24 mouse cellular contexts compared by ENCODE assay signal in the genomic region with DNA sequence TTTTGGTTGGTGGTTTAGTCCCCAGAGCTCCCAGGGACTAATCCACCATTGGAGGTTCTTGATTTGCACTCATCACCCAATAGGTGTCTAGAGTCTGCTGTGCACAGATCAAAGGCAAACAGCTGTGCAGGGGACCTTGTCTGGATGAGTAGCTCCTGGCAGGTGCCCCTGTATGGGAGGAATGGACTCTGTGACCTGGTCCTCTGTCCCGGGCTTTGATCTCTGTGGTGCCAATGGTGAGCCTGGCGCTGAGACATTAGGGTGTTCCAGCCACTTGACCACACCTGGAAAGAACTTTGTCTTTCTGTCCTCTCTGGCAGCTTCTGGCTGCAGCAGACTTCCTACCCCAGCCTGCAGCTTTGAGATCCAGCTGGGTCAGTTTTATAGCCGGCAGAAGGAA.
DNase-seq lines count a peak whose midpoint lies in the region; ATAC-seq and TF ChIP-seq lines count a peak whose summit lies in the region.
"Had no signal": no experiment of that assay in that cellular context is flagged by ENCODE, and none has a peak within 500 bp of the region (broad histone marks: within the 10 kb centered on the region; RNA-seq: fewer than 3 reads in every experiment).

No protein-coding gene starts in this region.

- H3K27me3 ChIP-seq in kidney, embryonic 15.5 days = peaks cover 11% of the 10 kb centered on the region
- H3K27me3 ChIP-seq in kidney, embryonic 16.5 days (ENCODE audit: insufficient read depth, low read length) = no peaks in the 10 kb centered on the region; the same call in 1 of the 2 replicates
- H3K27me3 ChIP-seq in kidney, embryonic 14.5 days (ENCODE audit: control insufficient read depth, insufficient read depth, low read length) = no peaks in the 10 kb centered on the region
- H3K27me3 ChIP-seq in liver, adult 2 months (ENCODE audit: control insufficient read depth, insufficient read depth, low read length) = no peaks in the 10 kb centered on the region
- no peaks in the 10 kb centered on the region for H3K27me3 ChIP-seq in liver, embryonic 11.5 days (replicated peaks; ENCODE audit: control insufficient read depth, insufficient read depth, low read length)
- H3K27me3 ChIP-seq: embryonic facial prominence, embryonic 13.5 days; embryonic facial prominence, embryonic 15.5 days; forebrain, embryonic 12.5 days had no signal

- H3K79me2 ChIP-seq in liver, adult 2 months (ENCODE audit: control insufficient read depth, insufficient read depth, low read length) = no peaks in the 10 kb centered on the region

- no peaks in the 10 kb centered on the region for H3K36me3 ChIP-seq in kidney, embryonic 15.5 days
- H3K36me3 ChIP-seq in kidney, embryonic 16.5 days (ENCODE audit: insufficient read depth, low read length) = no peaks in the 10 kb centered on the region
- no peaks in the 10 kb centered on the region for H3K36me3 ChIP-seq in kidney, embryonic 14.5 days (ENCODE audit: control insufficient read depth, insufficient read depth, low read length)
- no peaks in the 10 kb centered on the region for H3K36me3 ChIP-seq in liver, adult 2 months (ENCODE audit: control insufficient read depth, insufficient read depth, low read length)
- no peaks in the 10 kb centered on the region for H3K36me3 ChIP-seq in liver, embryonic 11.5 days (ENCODE audit: control insufficient read depth, insufficient read depth, low read length)
- H3K36me3 ChIP-seq: embryonic facial prominence, embryonic 13.5 days; embryonic facial prominence, embryonic 15.5 days; forebrain, embryonic 10.5 days; forebrain, embryonic 12.5 days had no signal

- no peak for TF ChIP-seq CTCF in liver, adult 2 months (IDR thresholded peaks at IDR 0.05; ENCODE audit: low read depth, low read length)

- no peak overlapping the region for H3K4me2 ChIP-seq in kidney, embryonic 15.5 days
- H3K4me2 ChIP-seq in kidney, embryonic 16.5 days (replicated peaks; ENCODE audit: low read depth, low read length) = no peak overlapping the region
- H3K4me2 ChIP-seq in kidney, embryonic 14.5 days (replicated peaks; ENCODE audit: low read depth, low read length) = no peak overlapping the region
- H3K4me2 ChIP-seq in liver, embryonic 11.5 days = no peak overlapping the region
- H3K4me2 ChIP-seq: embryonic facial prominence, embryonic 13.5 days; embryonic facial prominence, embryonic 15.5 days; forebrain, embryonic 12.5 days had no signal

- DNase-seq in kidney, adult 18-20 months = peak; percentile 20
- DNase-seq in kidney, adult 8-10 months = peak; percentile 35 to 52
- peak; percentile 54 to 65 for DNase-seq in kidney, postnatal 36 days
- DNase-seq in liver, adult 2 months (ENCODE audit: extremely low read depth, low read depth, low spot score) = peak; percentile 79
- DNase-seq in liver, embryonic 11.5 days (ENCODE audit: low spot score) = no peak
- DNase-seq: adrenal gland, adult 2 months; adrenal gland, postnatal 10 days; adrenal gland, postnatal 25 days; cerebellum, adult 11 months; cerebellum, adult 18-20 months; cerebellum, adult 8-10 months; cerebellum, adult 9-11 months; cerebellum, postnatal 14 days; cerebellum, postnatal 36 days; embryo, embryonic 11 days had no signal

- H3K9ac ChIP-seq in kidney, embryonic 15.5 days = no peak overlapping the region
- H3K9ac ChIP-seq in kidney, embryonic 16.5 days (replicated peaks; ENCODE audit: low read length) = no peak overlapping the region
- no peak overlapping the region for H3K9ac ChIP-seq in kidney, embryonic 14.5 days (ENCODE audit: low read depth, low read length)
- no peak overlapping the region for H3K9ac ChIP-seq in liver, adult 2 months (ENCODE audit: low read depth, low read length)
- H3K9ac ChIP-seq in liver, embryonic 11.5 days (ENCODE audit: low read depth, low read length) = no peak overlapping the region
- H3K9ac ChIP-seq: embryonic facial prominence, embryonic 13.5 days; embryonic facial prominence, embryonic 15.5 days; forebrain, embryonic 12.5 days had no signal

- no peak for ATAC-seq in kidney, embryonic 15.5 days (replicated peaks; ENCODE audit: low FRiP score)
- ATAC-seq in kidney, embryonic 16.5 days (ENCODE audit: low FRiP score, low TSS enrichment) = no peak
- no peak for ATAC-seq in kidney, embryonic 14.5 days (ENCODE audit: low FRiP score, low TSS enrichment)
- ATAC-seq in liver, embryonic 11.5 days (replicated peaks; ENCODE audit: low FRiP score) = no peak
- ATAC-seq: forebrain, embryonic 14.5 days had no signal

- peaks cover 34% of the 10 kb centered on the region for H3K4me1 ChIP-seq in kidney, embryonic 15.5 days
- peaks cover 24% of the 10 kb centered on the region for H3K4me1 ChIP-seq in kidney, embryonic 16.5 days (ENCODE audit: insufficient read depth, low read length)
- H3K4me1 ChIP-seq in kidney, embryonic 14.5 days (ENCODE audit: control insufficient read depth, insufficient read depth, low read length) = peaks cover 7% of the 10 kb centered on the region; the same call in 1 of the 2 replicates
- H3K4me1 ChIP-seq in liver, adult 2 months (ENCODE audit: control insufficient read depth, insufficient read depth, low read length) = no peaks in the 10 kb centered on the region
- no peaks in the 10 kb centered on the region for H3K4me1 ChIP-seq in liver, embryonic 11.5 days (replicated peaks; ENCODE audit: control insufficient read depth, insufficient read depth, low read length)

- H3K27ac ChIP-seq in kidney, embryonic 15.5 days = no peak overlapping the region
- no peak overlapping the region for H3K27ac ChIP-seq in kidney, embryonic 16.5 days (ENCODE audit: low read length)
- no peak overlapping the region for H3K27ac ChIP-seq in kidney, embryonic 14.5 days (ENCODE audit: low read depth, low read length)
- no peak overlapping the region for H3K27ac ChIP-seq in liver, adult 2 months (replicated peaks; ENCODE audit: insufficient read depth, low read depth, low read length)
- H3K27ac ChIP-seq in liver, embryonic 11.5 days (ENCODE audit: low read depth, low read length) = no peak overlapping the region
- H3K27ac ChIP-seq: embryonic facial prominence, embryonic 13.5 days; embryonic facial prominence, embryonic 15.5 days; forebrain, embryonic 12.5 days had no signal

- H3K4me3 ChIP-seq in kidney, embryonic 15.5 days (replicated peaks) = no peak overlapping the region
- no peak overlapping the region for H3K4me3 ChIP-seq in kidney, embryonic 16.5 days (ENCODE audit: low read length)
- no peak overlapping the region for H3K4me3 ChIP-seq in kidney, embryonic 14.5 days (ENCODE audit: low read length)
- no peak overlapping the region for H3K4me3 ChIP-seq in liver, adult 2 months (ENCODE audit: insufficient read depth, low read depth, low read length)
- no peak overlapping the region for H3K4me3 ChIP-seq in liver, embryonic 11.5 days (ENCODE audit: low read depth, low read length)
- H3K4me3 ChIP-seq: embryonic facial prominence, embryonic 13.5 days; embryonic facial prominence, embryonic 15.5 days; erythroblast, embryonic 14.5 days; forebrain, embryonic 10.5 days; forebrain, embryonic 12.5 days had no signal

- no peak for TF ChIP-seq POLR2A in liver, adult 2 months (IDR thresholded peaks at IDR 0.05; ENCODE audit: extremely low read depth, insufficient read depth, low read length)

- no peaks in the 10 kb centered on the region for H3K9me3 ChIP-seq in kidney, embryonic 15.5 days (replicated peaks)
- no peaks in the 10 kb centered on the region for H3K9me3 ChIP-seq in kidney, embryonic 16.5 days (ENCODE audit: low read length)
- no peaks in the 10 kb centered on the region for H3K9me3 ChIP-seq in kidney, embryonic 14.5 days (ENCODE audit: control insufficient read depth, low read length)
- H3K9me3 ChIP-seq in liver, embryonic 11.5 days (ENCODE audit: control insufficient read depth, low read length) = no peaks in the 10 kb centered on the region
- H3K9me3 ChIP-seq: embryonic facial prominence, embryonic 13.5 days; embryonic facial prominence, embryonic 15.5 days; forebrain, embryonic 10.5 days; forebrain, embryonic 12.5 days had no signal

- WGBS in kidney, embryonic 15.5 days = 28% methylated on average over 3 of the region's 3 CpGs
- whole genome bisulfite sequencing in kidney, embryonic 16.5 days = 34% methylated on average over 3 of the region's 3 CpGs
- WGBS in kidney, embryonic 14.5 days = 22% methylated on average over 3 of the region's 3 CpGs
- 32% methylated on average over 3 of the region's 3 CpGs for WGBS in liver, adult 2 months
- 68% methylated on average over 3 of the region's 3 CpGs for WGBS in liver, embryonic 11.5 days
